8 mouse cellular contexts compared by ENCODE assay signal in the genomic region with DNA sequence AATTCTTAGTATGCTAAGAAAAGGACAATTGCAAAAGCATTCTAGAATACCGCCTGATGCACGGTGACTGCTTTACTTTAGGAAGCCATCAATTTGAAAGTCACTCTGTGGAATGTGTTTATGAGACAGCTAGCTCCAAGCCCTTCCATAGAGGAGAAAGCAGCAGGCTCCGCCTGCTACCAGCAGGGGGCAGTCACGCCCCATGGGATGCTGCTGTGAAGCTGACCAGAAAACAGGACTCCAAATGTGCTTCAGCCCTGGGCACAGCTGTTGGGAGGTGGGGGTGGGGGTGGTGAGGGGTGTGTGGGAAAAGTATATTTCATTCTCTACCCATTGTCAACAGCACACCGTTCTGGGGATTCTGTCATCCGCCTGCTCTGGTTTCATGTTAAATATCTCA. TPM values are rescaled to one million over a fixed set of nuclear protein-coding genes. Genes with fewer than 3 reads are reported as not detected.
DNase-seq lines count a peak whose midpoint lies in the region; ATAC-seq lines count a peak whose summit lies in the region.

No protein-coding gene starts in this region.

- no peak overlapping the region for H3K9ac ChIP-seq in midbrain, embryonic 15.5 days
- H3K9ac ChIP-seq in neural tube, embryonic 12.5 days = no peak overlapping the region

- intact Hi-C loops in left cerebral cortex, postnatal 4 days (cut with DNase I) = loop anchor here (5.0 kb wide), 3 partner anchors 127 to 1197 kb away; no protein-coding TSS in a partner anchor

- H3K27me3 ChIP-seq in midbrain, embryonic 10.5 days (ENCODE audit: low read depth, poor library complexity, severe bottlenecking) = peaks cover 49% of the 10 kb centered on the region
- H3K27me3 ChIP-seq in midbrain, embryonic 15.5 days (replicated peaks) = peaks cover 17% of the 10 kb centered on the region
- peaks cover 25% of the 10 kb centered on the region for H3K27me3 ChIP-seq in neural tube, embryonic 12.5 days (replicated peaks)

- no peak overlapping the region for H3K4me3 ChIP-seq in midbrain, embryonic 10.5 days
- no peak overlapping the region for H3K4me3 ChIP-seq in midbrain, embryonic 15.5 days
- no peak overlapping the region for H3K4me3 ChIP-seq in neural tube, embryonic 12.5 days

- peaks cover 40% of the 10 kb centered on the region for H3K4me1 ChIP-seq in midbrain, embryonic 10.5 days
- H3K4me1 ChIP-seq in midbrain, embryonic 15.5 days = peaks cover 27% of the 10 kb centered on the region
- peaks cover 32% of the 10 kb centered on the region for H3K4me1 ChIP-seq in neural tube, embryonic 12.5 days

- 22% methylated on average over 6 of the region's 6 CpGs for WGBS in midbrain, embryonic 10.5 days
- WGBS in midbrain, embryonic 15.5 days = 22% methylated on average over 6 of the region's 6 CpGs
- WGBS in neural tube, embryonic 12.5 days = 14% methylated on average over 6 of the region's 6 CpGs

- DNase-seq in midbrain, embryonic 10.5 days (ENCODE audit: low spot score) = peak; percentile 77
- peak; percentile 84 to 86 for DNase-seq in cerebellum, postnatal 14 days
- peak; percentile 37 to 57 for DNase-seq in gastrocnemius, adult 8-10 months (ENCODE audit: low spot score in 2 of 2)
- DNase-seq in kidney, adult 18-20 months = peak; percentile 76
- DNase-seq in left cerebral cortex, postnatal 4 days = peak; percentile 78
- peak; percentile 32 for DNase-seq in thymus, postnatal 25 days

- no peak overlapping the region for H3K27ac ChIP-seq in midbrain, embryonic 10.5 days (replicated peaks)
- H3K27ac ChIP-seq in midbrain, embryonic 15.5 days = no peak overlapping the region
- H3K27ac ChIP-seq in neural tube, embryonic 12.5 days = no peak overlapping the region

- no peak overlapping the region for H3K4me2 ChIP-seq in midbrain, embryonic 15.5 days
- H3K4me2 ChIP-seq in neural tube, embryonic 12.5 days (replicated peaks) = 0 out of 2 replicates have a peak overlapping the region, but pooled peaks have one; percentile 22

- ATAC-seq in midbrain, embryonic 15.5 days (replicated peaks) = no peak
- peak; percentile 19 for ATAC-seq in neural tube, embryonic 12.5 days (ENCODE audit: low FRiP score, low read depth)

- no peaks in the 10 kb centered on the region for H3K36me3 ChIP-seq in midbrain, embryonic 10.5 days
- no peaks in the 10 kb centered on the region for H3K36me3 ChIP-seq in midbrain, embryonic 15.5 days (replicated peaks)
- H3K36me3 ChIP-seq in neural tube, embryonic 12.5 days = no peaks in the 10 kb centered on the region

- H3K9me3 ChIP-seq in midbrain, embryonic 10.5 days (replicated peaks) = no peaks in the 10 kb centered on the region
- no peaks in the 10 kb centered on the region for H3K9me3 ChIP-seq in midbrain, embryonic 15.5 days
- no peaks in the 10 kb centered on the region for H3K9me3 ChIP-seq in neural tube, embryonic 12.5 days

RNA-seq across cellular contexts. Expression of gene Igfbp3, which starts 3.4 kb away (rescaled TPM):
- 8.2 and 9.6 TPM in 2 replicates for polyA plus RNA-seq in midbrain, embryonic 10.5 days (2016; fragmentation: Nextera tagmentation; extraction: Ambion mirVana)
- 13.9 and 14.8 TPM in 2 replicates for polyA plus RNA-seq in midbrain, embryonic 15.5 days (2015; fragmentation: Nextera tagmentation; extraction: Ambion mirVana)
- total RNA-seq in gastrocnemius, adult 8-10 months (2022) = 1 to 10 TPM; 4.0 to 9.3 (median 6.5) TPM
- total RNA-seq in left cerebral cortex, postnatal 4 days (2021) = 10 to 100 TPM; 20.6 to 21.3 TPM
- polyA plus RNA-seq in neural tube, embryonic 12.5 days (2016; fragmentation: Nextera tagmentation; extraction: Ambion mirVana) = 30.5 and 31.4 TPM in 2 replicates

RNA-seq across cellular contexts. Expression of gene Igfbp1, which starts 12.8 kb away (rescaled TPM):
- 0.22 and 0.25 TPM in 2 replicates for polyA plus RNA-seq in midbrain, embryonic 10.5 days (2016; fragmentation: Nextera tagmentation; extraction: Ambion mirVana)
- polyA plus RNA-seq in midbrain, embryonic 15.5 days (2015; fragmentation: Nextera tagmentation; extraction: Ambion mirVana) = 0.37 TPM in 1 of 2 replicates, not detected in the other
- total RNA-seq in gastrocnemius, adult 8-10 months (2022) = not detected
- under 1 TPM in 1 of 2 experiments, not detected in 1; 0.24 TPM for total RNA-seq in left cerebral cortex, postnatal 4 days (2021)
- 0.26 and 0.46 TPM in 2 replicates for polyA plus RNA-seq in neural tube, embryonic 12.5 days (2016; fragmentation: Nextera tagmentation; extraction: Ambion mirVana)

RNA-seq across cellular contexts. Expression of gene Gm11985, which starts 22.0 kb away (rescaled TPM):
- not detected in 2 replicates for polyA plus RNA-seq in midbrain, embryonic 10.5 days (2016; fragmentation: Nextera tagmentation; extraction: Ambion mirVana)
- polyA plus RNA-seq in midbrain, embryonic 15.5 days (2015; fragmentation: Nextera tagmentation; extraction: Ambion mirVana) = not detected in 2 replicates
- total RNA-seq in gastrocnemius, adult 8-10 months (2022) = not detected
- not detected for total RNA-seq in left cerebral cortex, postnatal 4 days (2021)
- polyA plus RNA-seq in neural tube, embryonic 12.5 days (2016; fragmentation: Nextera tagmentation; extraction: Ambion mirVana) = not detected in 2 replicates

Comparison
In these comparisons a context has a peak if more than half of its experiments do, and no peak if none do; other contexts are left out.
1. DNase-seq: peak in every context shown above with its lines; median percentile 85 in cerebellum, postnatal 14 days; 78 in left cerebral cortex, postnatal 4 days; 77 in midbrain, embryonic 10.5 days; 76 in kidney, adult 18-20 months; 47 in gastrocnemius, adult 8-10 months; 32 in thymus, postnatal 25 days.